Mouse (Mus musculus) B cell, adult 2 months (primary cell): Measurements from ENCODE around the gene Ms4a13.
"Not testable (repeated sequence)": the region's sequence is repeated elsewhere in the genome, so short reads cannot be mapped to it uniquely, and the experiment has no call there.

Source experiments
- DNase-seq, 2 experiments: peaks; one replicate each; pipeline ENCODE4 v3.0.0; 2022

Gene Ms4a13

DNA sequence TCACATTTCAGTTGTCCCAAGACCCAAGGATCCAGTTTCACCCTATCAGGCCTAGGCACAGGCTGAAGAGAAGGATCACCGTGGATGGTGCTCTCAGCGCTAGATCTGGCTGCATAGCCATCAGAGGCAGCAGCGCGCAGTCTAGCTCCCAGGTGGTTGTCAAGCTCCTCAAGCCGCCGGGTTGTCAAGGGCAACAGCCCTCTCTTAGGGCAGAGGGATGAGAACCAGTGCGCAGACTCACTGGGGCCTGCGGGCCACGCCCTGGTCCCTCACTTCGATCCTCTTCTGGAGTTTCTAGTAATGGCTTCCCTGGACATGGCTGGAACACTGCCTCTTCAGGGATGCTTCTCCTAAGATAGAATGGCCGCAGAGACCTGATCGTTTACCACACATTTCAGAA, at the start of gene Ms4a13:
Gene Ms4a13, minus strand, starts transcription at position 192 of the 400 bp plus-strand sequence.
- no peak for DNase-seq

DNA sequence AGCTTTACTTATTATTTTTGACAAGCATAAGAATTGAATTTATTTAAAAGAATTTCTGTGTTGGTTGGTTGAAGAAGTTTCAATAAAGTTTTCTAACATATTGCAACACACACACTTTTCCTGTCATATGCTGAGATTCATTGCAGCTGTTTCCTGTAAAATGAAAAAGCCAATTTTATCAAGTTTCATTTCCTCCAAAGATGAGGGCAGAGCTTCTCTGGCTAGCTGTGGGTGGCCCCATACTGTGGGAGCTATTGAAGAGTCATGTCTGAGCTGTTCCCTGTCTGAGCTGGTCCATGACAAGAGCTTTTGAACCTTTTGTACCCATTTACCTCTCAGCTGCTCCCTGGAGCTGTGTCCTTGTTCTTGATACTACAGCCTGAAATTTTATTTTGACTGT, 47.7 kb upstream of the Ms4a13 start:
- peak; percentile 63 to 67 for DNase-seq

DNA sequence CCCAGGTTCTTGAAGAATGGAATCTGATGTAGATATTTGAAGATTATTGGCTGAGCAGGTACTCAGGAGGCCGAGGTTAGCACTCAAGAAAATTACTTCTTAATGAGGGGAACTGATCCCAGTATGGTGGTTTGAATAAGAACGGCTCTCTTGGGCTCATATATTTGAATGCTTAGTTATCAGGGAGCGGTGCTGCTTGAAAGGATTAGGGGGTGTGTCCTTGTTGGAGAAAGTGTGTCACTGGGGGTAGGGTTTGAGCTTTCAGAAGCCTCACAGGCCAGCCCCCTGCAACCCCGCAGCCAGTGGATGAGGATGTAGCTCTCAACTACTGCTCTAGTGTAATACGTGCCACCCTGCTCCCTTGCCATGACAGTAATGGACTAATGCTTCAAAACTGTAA, 46.0 kb upstream of the Ms4a13 start:
- DNase-seq = no peak

DNA sequence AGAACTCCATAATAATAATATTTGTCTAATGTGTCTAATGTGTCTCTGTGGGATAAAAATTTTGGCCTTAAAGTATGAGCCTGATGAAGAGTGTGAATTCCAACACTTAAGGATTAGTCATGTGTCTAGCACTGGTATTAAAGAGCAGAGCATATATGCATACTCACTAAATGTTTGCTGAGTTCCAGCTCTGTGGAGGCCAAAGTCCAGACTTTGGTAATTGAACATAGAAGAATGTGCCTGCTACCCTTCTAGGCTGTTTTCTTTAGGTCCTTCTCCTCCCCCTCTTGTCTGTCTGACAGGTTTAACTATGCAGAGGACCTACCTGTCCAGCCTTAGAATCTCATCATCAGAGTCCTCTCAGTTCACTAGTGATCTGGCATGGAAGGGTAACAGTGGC, 39.3 kb upstream of the Ms4a13 start:
- DNase-seq = no peak

DNA sequence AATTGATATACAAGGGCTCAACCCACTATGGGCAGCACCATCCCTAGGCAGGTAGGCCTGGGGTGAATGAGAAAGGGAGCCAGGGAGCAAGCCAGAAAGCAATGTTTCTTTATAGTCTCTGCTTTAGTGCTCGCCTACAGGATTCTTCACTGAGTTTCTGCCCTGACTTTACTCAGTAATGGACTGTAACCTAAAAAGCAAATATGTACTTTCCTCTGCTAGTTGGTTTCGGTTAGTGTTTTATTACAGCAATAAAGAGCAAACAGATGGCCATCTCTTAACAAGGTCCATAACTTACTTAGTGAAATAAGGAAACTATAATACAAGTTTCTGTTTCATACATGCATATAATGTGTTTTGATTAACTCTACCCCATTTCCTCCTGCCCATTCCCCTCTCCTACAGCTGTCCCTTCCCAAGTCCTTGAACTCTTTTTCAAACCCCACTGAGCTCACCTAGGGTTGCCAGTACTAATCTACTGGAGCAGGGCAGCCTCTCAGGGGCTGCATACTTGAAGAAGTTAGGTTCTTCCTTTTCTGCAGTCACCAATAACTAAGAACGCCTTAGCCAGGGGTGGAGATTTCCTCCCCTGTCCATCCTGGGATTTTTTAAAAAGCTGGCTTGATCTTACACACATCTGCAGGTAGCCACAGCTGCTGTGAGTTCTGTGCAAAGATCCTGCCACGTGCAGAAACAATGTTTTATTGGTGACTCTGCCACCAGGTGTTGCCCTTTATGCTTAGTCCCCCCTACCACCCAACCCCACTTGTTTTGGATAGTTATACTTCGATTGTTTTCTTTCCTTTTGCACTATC, 38.6 kb upstream of the Ms4a13 start:
- DNase-seq = no peak

DNA sequence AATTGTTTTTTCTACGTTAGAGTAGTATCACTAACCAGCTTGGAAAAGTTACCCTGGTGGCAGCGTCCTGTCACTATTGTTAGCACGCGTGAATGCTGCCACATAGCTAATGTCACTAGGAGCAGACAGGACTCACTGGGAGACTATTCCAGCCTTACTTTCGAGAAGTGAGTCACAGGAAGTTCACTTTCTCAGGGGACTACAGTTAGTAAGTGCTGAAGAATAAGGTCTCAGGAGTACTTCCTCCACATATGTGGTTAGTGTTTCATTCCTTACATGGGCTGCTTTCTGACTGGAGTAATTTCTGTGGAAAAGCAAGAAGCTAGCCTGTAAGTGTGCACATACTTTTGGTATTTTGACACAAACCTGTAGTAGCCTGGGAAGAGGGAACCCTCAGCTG, 37.7 kb upstream of the Ms4a13 start:
- no peak for DNase-seq

DNA sequence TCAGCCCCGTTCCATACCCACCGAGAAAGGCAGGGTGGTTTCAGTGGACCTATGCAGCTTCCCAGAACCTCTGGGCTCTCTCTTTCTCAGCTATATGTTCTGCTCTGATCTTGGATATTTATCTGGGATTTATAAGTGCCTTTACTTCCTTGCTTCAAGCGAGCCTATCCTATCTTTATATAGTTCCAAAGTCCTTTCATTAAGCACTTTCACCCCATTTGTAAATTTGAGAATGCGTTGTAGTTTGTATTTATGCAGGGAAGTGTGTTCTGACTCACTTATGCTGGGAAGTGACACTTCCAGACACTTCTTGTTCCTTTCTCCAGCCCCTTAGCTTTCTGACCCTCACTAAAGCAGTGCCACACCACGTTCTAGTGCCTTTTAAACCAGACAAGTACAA, 35.8 kb upstream of the Ms4a13 start, which contains the start of gene Ms4a12:
Gene Ms4a12, minus strand, starts transcription at position 101 of the 400 bp plus-strand sequence.
- DNase-seq = no peak

DNA sequence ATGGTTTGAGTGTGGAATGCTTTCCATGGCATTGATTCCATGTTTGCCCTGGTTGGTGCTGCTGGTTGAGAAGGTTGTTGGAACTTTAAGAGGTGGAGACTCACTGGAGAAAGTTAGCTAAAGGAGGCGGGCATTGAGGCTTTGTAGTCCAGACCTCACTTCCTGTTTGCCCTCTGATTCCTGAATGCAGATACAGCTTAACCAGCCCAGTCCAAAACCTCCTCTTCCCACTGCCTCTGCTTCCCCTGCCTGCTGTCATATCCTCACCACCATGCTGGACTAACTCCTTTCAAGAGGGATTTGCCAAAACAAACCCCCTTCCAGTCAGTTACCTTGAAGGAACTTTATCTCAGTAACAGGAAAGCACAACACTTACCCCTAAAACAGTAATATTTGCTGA, 4.0 kb downstream of the Ms4a13 start:
- DNase-seq = no peak

DNA sequence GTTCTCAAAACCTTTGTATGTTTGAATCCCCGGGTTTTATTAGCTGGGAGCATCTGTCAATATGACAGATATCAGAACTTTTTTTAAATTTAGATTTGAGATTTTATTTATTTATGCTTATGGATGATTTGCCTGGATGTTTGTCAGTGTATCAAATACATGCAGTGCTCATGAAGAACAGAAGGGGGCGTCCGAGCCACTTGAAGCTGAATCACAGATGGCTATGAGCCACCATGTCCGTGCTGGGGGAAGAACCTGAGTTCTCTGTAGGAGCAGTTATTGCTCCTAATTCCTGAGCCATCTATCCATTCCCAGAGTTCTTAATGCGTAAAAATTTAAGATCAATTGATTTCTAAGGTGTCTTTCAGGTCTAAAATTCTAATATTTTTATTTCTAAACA, 12.4 kb downstream of the Ms4a13 start:
- peak; percentile 80 to 83 for DNase-seq

DNA sequence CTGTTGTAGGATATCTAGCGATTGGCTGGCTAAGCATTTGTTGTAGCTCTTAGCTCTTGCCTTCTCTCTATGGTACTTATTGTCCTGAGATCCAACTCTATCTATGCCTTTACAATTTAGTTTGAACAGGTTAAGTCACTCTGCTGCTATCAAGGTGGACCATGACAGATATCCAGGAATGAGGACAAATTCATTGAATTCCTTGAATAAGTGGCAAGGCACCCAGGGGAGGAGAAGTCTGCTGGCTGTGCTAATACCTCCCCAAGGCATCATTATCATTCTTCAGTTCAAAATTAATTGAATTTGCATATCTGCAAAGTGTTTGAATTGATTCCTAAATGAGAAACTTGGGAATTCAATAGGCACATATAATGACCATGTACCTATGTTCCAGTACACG, 19.1 kb downstream of the Ms4a13 start:
- no peak for DNase-seq

DNA sequence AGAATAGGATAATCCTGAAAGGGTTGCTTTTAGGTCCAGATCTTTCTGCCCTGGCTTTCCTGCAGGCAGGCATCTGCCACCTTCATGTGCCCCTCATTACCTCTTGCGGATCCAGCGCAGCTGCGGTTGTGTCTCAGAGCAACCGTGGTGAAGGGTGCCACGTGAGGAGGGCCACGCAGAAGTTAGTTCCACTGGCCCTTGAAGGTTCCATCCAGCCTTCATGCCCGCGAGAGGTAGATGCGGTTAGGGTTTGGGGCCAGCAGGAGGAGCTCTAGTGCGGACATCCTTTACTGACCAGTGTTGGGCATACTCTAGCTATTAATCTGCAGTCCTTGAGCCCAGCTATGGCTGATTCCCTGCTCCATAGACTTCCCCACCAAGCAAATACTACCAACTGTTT, 31.4 kb downstream of the Ms4a13 start, which contains the start of gene 1700025F22Rik:
Gene 1700025F22Rik, minus strand, starts transcription at position 149 of the 400 bp plus-strand sequence.
- peak; percentile 63 to 70 for DNase-seq

DNA sequence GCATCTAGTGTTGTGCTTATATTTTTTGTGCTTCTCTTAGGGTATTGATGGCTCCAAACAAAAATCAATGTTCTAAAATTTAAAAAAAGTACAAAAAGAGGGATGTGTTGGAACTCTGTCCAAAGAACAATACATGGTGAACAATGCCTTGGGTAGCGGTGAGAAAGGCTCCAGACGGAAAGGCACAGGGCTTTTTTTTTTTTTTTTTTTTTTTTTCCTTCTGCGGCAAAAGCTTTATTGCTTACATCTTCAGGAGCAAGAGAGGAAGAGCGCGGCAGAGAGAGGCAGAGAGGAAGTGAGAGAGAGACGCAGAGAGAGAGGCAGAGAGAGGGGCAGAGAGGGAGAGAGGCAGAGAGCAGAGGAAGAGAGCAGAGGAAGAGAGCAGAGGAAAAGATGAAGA, 38.6 kb downstream of the Ms4a13 start:
- not testable (repeated sequence) for DNase-seq

DNA sequence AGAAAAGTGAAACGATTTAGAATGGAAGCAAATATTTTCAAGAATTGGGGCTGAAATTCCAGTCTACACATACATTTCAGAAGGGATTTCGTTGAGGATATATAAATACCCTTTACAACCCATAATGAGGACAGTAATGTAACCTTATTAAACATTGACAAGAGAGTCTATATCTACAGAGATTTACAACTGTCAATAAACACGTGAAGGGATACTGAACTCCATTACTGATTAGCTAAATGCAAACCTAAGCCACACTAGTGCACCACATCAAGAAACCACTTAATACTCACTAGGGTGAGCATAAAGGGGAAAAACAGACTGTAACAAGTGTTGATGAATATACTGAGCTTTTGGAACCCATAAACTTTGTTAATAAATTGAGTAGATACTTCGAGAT, 61.2 kb downstream of the Ms4a13 start:
- no peak for DNase-seq

DNA sequence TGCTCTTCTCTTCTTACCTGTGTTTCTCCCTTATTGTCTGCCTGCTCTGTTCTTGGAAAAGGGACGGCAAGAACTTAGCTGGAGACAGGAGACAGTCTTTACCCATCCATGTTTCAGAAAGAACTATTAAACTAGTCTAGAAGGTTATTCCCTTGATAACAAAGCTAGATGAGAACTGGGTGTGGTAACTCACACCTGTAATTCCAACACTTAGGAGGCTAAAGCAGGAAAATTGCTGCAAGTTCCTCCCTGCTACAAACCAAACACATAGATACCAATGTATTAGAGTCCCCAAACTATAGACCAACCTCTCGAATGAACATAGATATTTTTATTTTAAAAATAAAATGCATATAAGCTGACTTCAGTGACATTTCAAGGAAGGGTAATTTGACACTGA, 61.7 kb downstream of the Ms4a13 start:
- DNase-seq = no peak

DNA sequence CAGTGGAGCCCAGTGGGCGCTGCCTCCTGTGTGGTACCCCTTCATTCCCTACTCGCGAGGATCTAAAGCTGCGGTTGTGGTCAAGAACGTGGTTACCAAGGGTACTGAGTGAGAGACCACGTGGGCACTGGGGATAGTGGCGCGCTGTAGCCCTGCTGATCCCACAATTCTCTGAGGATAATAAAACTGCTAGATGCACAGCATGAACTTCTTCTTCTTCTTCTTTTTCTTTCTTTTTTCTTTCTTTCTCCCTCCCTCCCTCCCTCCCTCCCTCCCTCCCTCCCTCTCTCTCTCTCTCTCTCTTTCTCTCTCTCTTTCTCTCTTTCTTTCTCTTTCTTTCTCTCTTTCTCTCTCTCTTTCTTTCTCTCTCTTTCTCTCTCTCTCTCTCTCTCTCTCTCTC, 65.8 kb downstream of the Ms4a13 start, which contains the start of gene 1700017D01Rik:
Gene 1700017D01Rik, minus strand, starts transcription at position 101 of the 400 bp plus-strand sequence.
- DNase-seq = not testable (repeated sequence)

DNA sequence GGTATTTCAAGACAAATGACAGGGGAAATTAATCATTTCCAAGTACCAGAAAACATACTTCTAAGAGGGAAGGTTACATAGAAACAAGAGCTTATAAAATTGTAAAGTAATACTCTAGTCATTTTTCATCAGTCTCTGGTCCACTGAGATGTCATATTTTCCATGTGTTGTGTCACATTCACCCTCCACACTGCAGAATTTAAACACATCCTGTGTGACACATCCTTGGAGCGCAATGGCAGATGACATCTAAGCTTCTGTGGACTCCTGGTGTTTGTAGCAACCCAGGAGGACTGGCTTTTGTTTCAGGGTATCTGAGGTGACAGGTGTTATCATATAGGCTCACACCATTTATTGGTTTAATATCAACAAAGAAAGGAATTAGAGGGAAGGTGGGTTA, 66.8 kb downstream of the Ms4a13 start:
- no peak for DNase-seq

DNA sequence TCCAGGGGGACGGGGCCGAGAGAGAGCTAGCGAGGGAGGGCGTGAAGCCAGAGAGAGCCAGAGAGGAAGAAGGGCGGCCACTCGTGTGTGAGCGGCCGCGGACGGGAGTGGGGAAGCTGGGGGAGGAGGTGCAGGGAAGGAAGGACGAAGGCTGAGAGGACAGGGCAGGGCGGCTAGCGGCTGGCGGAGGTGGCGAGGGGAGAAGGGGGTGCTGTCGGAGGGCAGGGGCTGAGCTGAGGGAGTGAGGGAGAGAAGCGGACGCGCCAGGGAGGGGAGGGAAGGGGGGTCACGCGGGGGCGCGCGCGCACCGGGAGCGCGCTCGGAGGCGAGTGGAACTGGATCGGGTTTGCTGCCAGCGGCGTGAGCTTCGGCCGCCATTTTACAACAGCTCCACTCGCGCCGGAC, 75.5 kb downstream of the Ms4a13 start:
- peak; percentile 34 to 45 for DNase-seq
